Mouse (Mus musculus) kidney, adult 2 months (tissue): ENCODE data around the gene Snx30. TPM values are rescaled to one million over a fixed set of nuclear protein-coding genes. Genes with fewer than 3 reads are reported as not detected.
A peak's percentile ranks its signal among the peaks of the same experiment; 100 is the strongest.

Experiments used
- DNase-seq: peaks from one replicate; pipeline ENCODE4 v3.0.0; 2021
- H3K27ac ChIP-seq: fragments of 200-500 bp; 2 replicates; pipeline ENCODE4 v1.5.1; 2012; ENCODE audit warnings: low read depth, low read length, control low read depth, inconsistent platforms; ENCODE audit not compliant: insufficient read depth
- H3K27me3 ChIP-seq: fragments of 200-500 bp; replicated peaks from 2 replicates; pipeline ENCODE4 v1.6.1; 2012; ENCODE audit warnings: mild to moderate bottlenecking, moderate library complexity, low read length, inconsistent platforms; ENCODE audit not compliant: control insufficient read depth, insufficient read depth
- H3K36me3 ChIP-seq: fragments of 200-500 bp; 2 replicates; pipeline ENCODE4 v1.6.1; 2012; ENCODE audit warnings: mild to moderate bottlenecking, moderate library complexity, low read length, inconsistent platforms; ENCODE audit not compliant: control insufficient read depth, insufficient read depth
- H3K4me1 ChIP-seq: fragments of 200-500 bp; 2 replicates; pipeline ENCODE4 v1.6.1; 2011; ENCODE audit warnings: low read length; ENCODE audit not compliant: control insufficient read depth, insufficient read depth
- H3K4me3 ChIP-seq: fragments of 200-500 bp; 2 replicates; pipeline ENCODE4 v1.5.1; 2011; ENCODE audit warnings: mild to moderate bottlenecking, low read depth, low read length, control low read depth; ENCODE audit not compliant: insufficient read depth
- CTCF ChIP-seq: fragments of 200-500 bp; conservative IDR thresholded peaks from 2 replicates; pipeline ENCODE4 v1.5.1; 2011; ENCODE audit warnings: low read depth, mild to moderate bottlenecking, control low read depth, low read length, moderate library complexity, mixed read lengths; ENCODE audit not compliant: insufficient read depth, insufficient read length
- POLR2A ChIP-seq: fragments of 200-500 bp; IDR thresholded peaks from one replicate; pipeline ENCODE4 v1.6.1; 2011; ENCODE audit warnings: low read depth, low read length, control low read depth
- WGBS: fragments of 180-500 bp; shearing (Covaris S2); methylation state at CpG from one replicate; pipeline ENCODE4 v1.1.7; 2018; 5-methylcytosine and 5-hydroxymethylcytosine counted together
- polyA plus RNA-seq: library from polyadenylated mRNA; depleted of rRNA; stranded (reverse); fragments of >200 nt; gene quantifications from 2 replicates; pipeline ENCODE4 v1.2.3, GENCODE M21; 2012

Gene Snx30
- polyA plus RNA-seq, 1 experiment, result 5.2 TPM

DNA sequence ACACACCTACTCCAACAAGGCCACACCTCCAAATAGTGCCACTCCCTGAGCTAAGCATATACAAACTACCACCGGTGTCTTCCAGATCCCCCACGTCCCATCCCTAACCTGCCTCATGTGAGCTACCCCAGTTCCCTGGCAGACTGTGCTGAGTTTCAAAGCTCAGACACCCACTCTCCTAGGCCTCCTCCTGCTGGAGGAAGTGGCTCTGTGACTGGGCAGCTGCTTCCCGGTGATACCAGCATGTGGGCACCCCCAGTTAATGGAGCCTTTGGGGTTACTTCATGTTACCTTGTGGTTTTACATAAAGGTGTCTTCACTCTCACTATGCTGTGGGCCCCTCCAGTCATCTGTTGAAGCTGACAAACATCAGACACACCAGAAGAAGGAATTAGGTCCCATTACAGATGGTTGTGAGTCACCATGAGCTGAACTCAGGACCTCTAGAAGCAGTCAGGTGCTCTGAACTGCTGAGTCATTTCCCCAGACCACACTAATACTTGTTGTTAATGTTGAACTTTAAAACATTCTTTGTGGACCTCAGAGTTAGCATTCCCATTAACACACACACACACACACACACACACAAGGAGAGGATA lies 89.4 kb downstream of the Snx30 start:
- H3K36me3 ChIP-seq, result no peaks in the 10 kb centered on the region
- TF ChIP-seq POLR2A (no peak), CTCF (no peak)
- no peak overlapping the region for H3K27ac ChIP-seq
- no peaks in the 10 kb centered on the region for H3K4me1 ChIP-seq
- no peaks in the 10 kb centered on the region for H3K27me3 ChIP-seq
- peak; percentile 7 for DNase-seq
- no peak overlapping the region for H3K4me3 ChIP-seq
- WGBS, result 90% methylated on average over 3 of the region's 3 CpGs

DNA sequence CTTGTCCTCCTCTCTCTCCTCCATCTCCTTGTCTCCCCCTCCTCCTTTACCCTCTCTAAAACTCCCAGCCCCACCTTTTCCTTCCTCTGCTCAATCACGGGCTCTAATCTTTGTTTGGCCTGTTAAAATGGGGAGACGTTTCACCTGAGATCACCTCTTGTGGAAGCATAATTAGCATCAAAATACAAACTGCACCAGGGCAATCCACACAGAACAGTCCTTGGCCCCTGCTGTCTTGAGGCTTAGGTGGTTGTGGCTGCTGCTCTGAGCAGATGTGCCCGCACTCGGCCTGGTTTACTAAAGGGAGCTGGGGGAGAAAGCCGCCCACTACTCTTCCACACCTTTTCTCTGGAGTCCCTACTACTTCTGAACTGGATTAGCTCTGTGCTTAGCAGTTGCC lies 90.4 kb downstream of the Snx30 start:
- DNase-seq, result no peak
- H3K4me3 ChIP-seq, result no peak overlapping the region
- TF ChIP-seq CTCF (no peak), POLR2A (no peak)
- H3K27me3 ChIP-seq, result no peaks in the 10 kb centered on the region
- WGBS, result 70% methylated on average over 5 of the region's 5 CpGs
- no peak overlapping the region for H3K27ac ChIP-seq
- H3K4me1 ChIP-seq, result no peaks in the 10 kb centered on the region
- no peaks in the 10 kb centered on the region for H3K36me3 ChIP-seq

DNA sequence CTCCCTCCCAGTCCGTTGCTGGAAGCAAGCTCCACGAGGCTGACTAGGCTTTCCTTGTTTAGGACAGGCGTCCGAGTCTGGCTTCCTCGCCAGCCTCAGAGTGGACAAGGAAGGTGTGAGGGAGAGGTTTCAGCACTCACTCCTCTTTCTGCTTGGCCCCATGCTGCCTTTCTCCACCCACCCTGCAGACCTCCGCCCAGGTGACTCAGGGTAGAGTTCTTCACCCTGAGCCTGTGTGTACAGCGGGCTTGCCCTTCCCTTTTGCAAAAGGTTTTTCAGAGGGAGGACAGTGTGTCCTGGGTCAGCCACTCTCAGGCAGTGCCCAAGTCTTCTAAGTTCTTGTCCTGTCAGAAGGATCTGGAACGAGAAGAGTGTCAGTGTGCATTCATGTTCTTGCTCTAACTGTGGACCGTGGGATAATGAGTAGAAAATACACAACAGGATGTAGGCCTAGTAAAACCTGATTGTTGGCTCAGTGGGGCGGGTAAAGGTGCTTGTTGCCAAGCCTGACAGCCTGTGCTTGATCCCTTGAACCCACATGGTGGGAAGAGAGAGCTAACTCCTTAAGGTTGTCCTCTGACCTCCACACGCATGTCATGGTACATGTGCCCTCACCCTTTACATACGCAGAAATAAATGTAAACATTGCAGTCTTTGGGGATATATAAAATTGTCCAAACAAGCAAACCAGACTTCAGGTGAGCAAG lies 92.3 kb downstream of the Snx30 start:
- DNase-seq, result no peak
- no peak for TF ChIP-seq CTCF
- no peak for TF ChIP-seq POLR2A
- Histone ChIP-seq H3K27ac (no peak overlapping the region), H3K27me3 (no peaks in the 10 kb centered on the region), H3K4me1 (no peaks in the 10 kb centered on the region), H3K4me3 (no peak overlapping the region), H3K36me3 (no peaks in the 10 kb centered on the region)
- WGBS, result 76% methylated on average over 12 of the region's 12 CpGs

DNA sequence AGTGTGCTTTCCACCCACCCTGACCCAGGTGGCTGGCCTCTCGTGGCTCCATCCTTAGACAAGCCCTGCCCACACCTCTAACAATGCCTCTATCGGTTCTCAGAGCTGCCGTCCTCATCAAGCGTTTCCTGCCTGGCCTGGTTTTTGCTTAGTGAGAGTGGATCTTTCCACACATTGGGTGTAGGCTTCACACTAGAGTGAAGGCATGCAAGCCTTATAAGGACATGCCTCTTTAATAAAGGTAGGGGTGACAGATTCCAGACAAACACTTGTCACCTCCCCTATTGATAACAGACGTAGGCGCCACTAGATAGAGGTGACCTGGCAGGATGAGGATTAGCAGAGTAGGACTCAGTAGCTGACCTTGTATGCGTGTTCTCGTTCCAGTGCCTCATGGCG lies 92.9 kb downstream of the Snx30 start:
- no peak for DNase-seq
- Histone ChIP-seq H3K4me1 (no peaks in the 10 kb centered on the region), H3K27ac (no peak overlapping the region), H3K4me3 (no peak overlapping the region), H3K27me3 (no peaks in the 10 kb centered on the region), H3K36me3 (no peaks in the 10 kb centered on the region)
- TF ChIP-seq POLR2A, result no peak
- no peak for TF ChIP-seq CTCF
- WGBS, result 86% methylated on average over 9 of the region's 9 CpGs

DNA sequence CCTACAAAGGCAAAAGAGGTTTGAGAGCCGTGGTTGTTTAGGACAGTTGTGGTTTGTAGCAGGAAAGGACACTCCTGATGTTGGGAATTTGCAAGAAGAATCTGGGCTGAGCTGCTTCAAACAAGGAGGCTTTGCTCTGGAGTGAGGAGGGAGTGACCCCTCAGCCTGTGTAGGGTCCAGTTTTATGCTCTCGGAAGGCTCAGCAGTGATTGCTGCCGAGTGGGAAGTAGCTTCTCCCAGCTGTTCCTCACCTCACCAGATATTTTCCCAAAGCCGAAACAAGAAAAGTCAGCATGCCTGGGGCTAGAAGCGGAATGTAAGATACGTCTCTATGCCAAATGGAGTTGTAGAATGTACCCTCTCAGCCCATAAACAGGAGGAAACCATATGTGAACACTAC lies 96.2 kb downstream of the Snx30 start:
- 91% methylated on average over 6 of the region's 6 CpGs for WGBS
- H3K36me3 ChIP-seq, result no peaks in the 10 kb centered on the region
- TF ChIP-seq CTCF (no peak), POLR2A (no peak)
- no peaks in the 10 kb centered on the region for H3K4me1 ChIP-seq
- DNase-seq, result no peak
- no peak overlapping the region for H3K4me3 ChIP-seq
- H3K27ac ChIP-seq, result no peak overlapping the region
- H3K27me3 ChIP-seq, result no peaks in the 10 kb centered on the region

DNA sequence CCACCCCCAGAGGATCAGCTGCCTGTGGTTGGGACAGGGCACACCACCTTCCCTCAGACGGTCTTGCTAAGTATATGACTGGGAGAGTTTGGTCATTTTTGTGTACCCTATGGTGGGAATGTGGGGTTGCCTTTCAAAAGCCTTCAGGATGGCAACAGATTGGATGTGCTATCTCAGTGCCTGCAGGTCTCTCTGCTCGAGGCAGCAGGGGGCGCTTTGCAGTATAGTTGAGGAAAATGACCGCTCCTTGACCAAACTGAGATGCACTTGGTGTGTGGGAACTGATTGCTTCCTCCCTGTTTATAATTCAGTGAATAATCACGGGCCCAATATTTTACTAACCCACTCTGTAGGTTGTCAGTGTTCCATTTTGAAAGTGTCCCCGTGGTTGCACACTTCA lies 96.9 kb downstream of the Snx30 start:
- Histone ChIP-seq H3K27ac (no peak overlapping the region), H3K36me3 (no peaks in the 10 kb centered on the region), H3K27me3 (no peaks in the 10 kb centered on the region), H3K4me3 (no peak overlapping the region), H3K4me1 (no peaks in the 10 kb centered on the region)
- TF ChIP-seq CTCF (peak; percentile 43; the same call in 1 of the 2 replicates), POLR2A (no peak)
- 75% methylated on average over 6 of the region's 6 CpGs for whole genome bisulfite sequencing
- DNase-seq, result peak; percentile 36

DNA sequence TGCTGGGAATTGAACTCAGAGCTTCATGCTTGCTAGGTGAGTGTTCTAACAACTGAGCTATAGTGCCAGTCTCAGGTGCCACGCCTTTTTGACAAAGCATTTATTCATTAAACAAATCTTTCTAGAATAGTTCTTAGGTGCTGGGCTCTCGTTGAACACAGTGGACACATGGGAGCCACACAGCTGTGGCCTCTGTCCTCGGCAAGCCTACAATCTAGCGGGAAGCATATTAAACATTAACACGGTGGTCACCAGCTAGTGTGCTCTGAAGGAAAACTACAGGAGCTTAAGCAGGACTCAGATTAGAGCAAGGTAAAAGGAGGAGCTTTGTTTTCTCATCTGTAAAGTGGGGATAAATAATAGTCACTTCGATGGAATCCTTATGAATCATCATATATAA lies 101.5 kb downstream of the Snx30 start:
- WGBS, result 60% methylated on average over 6 of the region's 6 CpGs
- peak; percentile 68 for DNase-seq
- TF ChIP-seq POLR2A, result no peak
- TF ChIP-seq CTCF, result no peak

More for the DNA sequence above, 101.5 kb downstream of the Snx30 start:
- Histone ChIP-seq H3K36me3 (no peaks in the 10 kb centered on the region), H3K27ac (no peak overlapping the region), H3K4me3 (no peak overlapping the region), H3K27me3 (no peaks in the 10 kb centered on the region), H3K4me1 (no peaks in the 10 kb centered on the region)
